Mouse (Mus musculus) midbrain, embryonic 10.5 days (tissue): Measurements from ENCODE around the gene Zfp111. TPM values are rescaled to one million over a fixed set of nuclear protein-coding genes. Genes with fewer than 3 reads are reported as not detected.

Experiments
- DNase-seq: peaks from one replicate; pipeline ENCODE4 v3.0.0-alpha.2; 2017; ENCODE audit warnings: low spot score
- H3K27ac ChIP-seq: fragments of 300-500 bp; sonication (generic); replicated peaks from 2 replicates; pipeline ENCODE4 v1.5.1; 2016; ENCODE audit warnings: mild to moderate bottlenecking
- H3K27me3 ChIP-seq: fragments of 300-500 bp; sonication (generic); 2 replicates; pipeline ENCODE4 v1.6.1; 2016; ENCODE audit warnings: low read depth, mild to moderate bottlenecking; ENCODE audit not compliant: poor library complexity, severe bottlenecking
- H3K36me3 ChIP-seq: fragments of 300-500 bp; sonication (generic); 2 replicates; pipeline ENCODE4 v1.6.1; 2016; ENCODE audit warnings: mild to moderate bottlenecking, moderate library complexity
- H3K4me1 ChIP-seq: fragments of 300-500 bp; sonication (generic); 2 replicates; pipeline ENCODE4 v1.6.1; 2016
- H3K4me3 ChIP-seq: fragments of 300-500 bp; sonication (generic); 2 replicates; pipeline ENCODE4 v1.5.1; 2016; ENCODE audit warnings: mild to moderate bottlenecking, moderate library complexity
- H3K9me3 ChIP-seq: fragments of 300-500 bp; sonication (generic); replicated peaks from 2 replicates; pipeline ENCODE4 v1.6.1; 2016; ENCODE audit warnings: mild to moderate bottlenecking
- WGBS: fragments of 180-500 bp; shearing (Covaris S2); methylation state at CpG from one replicate; pipeline ENCODE4 v1.1.7; 2016; 5-methylcytosine and 5-hydroxymethylcytosine counted together
- polyA plus RNA-seq: library from polyadenylated mRNA; unstranded; fragments of >200 nt; fragmentation: Nextera tagmentation; extraction: Ambion mirVana; gene quantifications from 2 replicates; pipeline ENCODE4 v1.2.1, GENCODE M21; 2016

Zfp111 gene
- 10.7 and 10.9 TPM in 2 replicates for polyA plus RNA-seq

DNA sequence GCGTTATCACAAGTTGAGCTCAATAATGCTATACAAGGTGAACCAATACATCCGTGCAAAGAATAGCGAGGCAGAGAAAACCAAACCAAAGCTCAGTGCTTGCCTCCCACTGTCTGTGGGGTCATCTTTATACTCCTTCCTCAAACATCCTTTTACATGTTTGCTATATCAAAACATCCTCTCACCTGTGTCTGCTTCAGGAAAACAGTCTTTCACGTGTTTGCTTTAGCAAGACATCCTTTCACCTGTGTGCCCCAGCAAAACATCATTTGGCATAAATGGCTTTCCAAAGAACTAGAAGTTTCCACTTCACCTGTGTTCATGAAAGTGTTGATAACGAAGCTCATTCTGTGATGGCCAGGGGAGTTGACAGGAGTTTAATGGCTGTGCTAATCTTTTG lies at the start of gene Zfp111:
TSS of gene Zfp111 (minus strand) at position 101 of the 400 bp plus-strand sequence.
- H3K27ac ChIP-seq: no peak within 1 kb of the TSS
- 83% methylated on average over 5 of the region's 5 CpGs for WGBS
- peaks cover 15% of the 10 kb centered on the region for H3K4me1 ChIP-seq
- no peak for DNase-seq
- H3K36me3 ChIP-seq: peaks cover under 1% of the 10 kb centered on the region
- no peaks in the 10 kb centered on the region; the same call in 1 of the 2 replicates for H3K9me3 ChIP-seq
- no peak within 1 kb of the TSS for H3K4me3 ChIP-seq
- H3K27me3 ChIP-seq: no peaks in the 10 kb centered on the region

DNA sequence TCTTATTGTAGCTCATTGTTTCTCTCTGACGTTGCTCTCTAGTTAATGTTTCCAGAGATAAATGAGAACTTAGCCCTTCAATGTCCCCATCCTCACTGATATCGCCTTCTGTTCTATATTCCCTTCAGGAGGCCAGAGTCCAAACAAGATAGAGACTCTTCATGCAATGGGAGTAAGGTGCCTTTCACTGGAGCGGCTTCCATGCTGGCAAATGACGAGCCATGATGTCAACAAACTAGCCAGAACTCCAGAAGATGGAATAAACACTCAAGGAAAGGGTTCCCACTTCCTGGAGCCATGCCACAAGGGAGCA lies 48.7 kb upstream of the Zfp111 start:
- Histone ChIP-seq H3K4me3 (no peak overlapping the region), H3K4me1 (peaks cover 6% of the 10 kb centered on the region), H3K27ac (no peak overlapping the region), H3K36me3 (peaks cover 24% of the 10 kb centered on the region), H3K27me3 (no peaks in the 10 kb centered on the region), H3K9me3 (no peaks in the 10 kb centered on the region)
- no peak for DNase-seq
- WGBS: 94% methylated on average over 4 of the region's 4 CpGs

- Histone ChIP-seq H3K27ac (no peak overlapping the region), H3K9me3 (no peaks in the 10 kb centered on the region), H3K4me3 (no peak overlapping the region), H3K27me3 (no peaks in the 10 kb centered on the region), H3K36me3 (peaks cover 24% of the 10 kb centered on the region), H3K4me1 (peaks cover 9% of the 10 kb centered on the region)
- no peak for DNase-seq
- WGBS: 92% methylated on average over 13 of the region's 13 CpGs
Measured at GRCm38 (mm10) chr7:24259306-24259999, 48.2 kb upstream of the Zfp111 start.

- H3K4me1 ChIP-seq: peaks cover 9% of the 10 kb centered on the region
- H3K27ac ChIP-seq: peak within 1 kb of the TSS; percentile 80
- peak within 1 kb of the TSS; percentile 63 for H3K4me3 ChIP-seq
- no peaks in the 10 kb centered on the region for H3K9me3 ChIP-seq
- peaks cover 3% of the 10 kb centered on the region; the same call in 1 of the 2 replicates for H3K36me3 ChIP-seq
- no peaks in the 10 kb centered on the region for H3K27me3 ChIP-seq
- 19% methylated on average over 21 of the region's 21 CpGs for WGBS
- peak; percentile 75 for DNase-seq
Measured at GRCm38 (mm10) chr7:24254633-24255474, 43.6 kb upstream of the Zfp111 start, which contains the start of gene Zfp108. TSS of gene Zfp108 (plus strand) at chr7:24254794.

DNA sequence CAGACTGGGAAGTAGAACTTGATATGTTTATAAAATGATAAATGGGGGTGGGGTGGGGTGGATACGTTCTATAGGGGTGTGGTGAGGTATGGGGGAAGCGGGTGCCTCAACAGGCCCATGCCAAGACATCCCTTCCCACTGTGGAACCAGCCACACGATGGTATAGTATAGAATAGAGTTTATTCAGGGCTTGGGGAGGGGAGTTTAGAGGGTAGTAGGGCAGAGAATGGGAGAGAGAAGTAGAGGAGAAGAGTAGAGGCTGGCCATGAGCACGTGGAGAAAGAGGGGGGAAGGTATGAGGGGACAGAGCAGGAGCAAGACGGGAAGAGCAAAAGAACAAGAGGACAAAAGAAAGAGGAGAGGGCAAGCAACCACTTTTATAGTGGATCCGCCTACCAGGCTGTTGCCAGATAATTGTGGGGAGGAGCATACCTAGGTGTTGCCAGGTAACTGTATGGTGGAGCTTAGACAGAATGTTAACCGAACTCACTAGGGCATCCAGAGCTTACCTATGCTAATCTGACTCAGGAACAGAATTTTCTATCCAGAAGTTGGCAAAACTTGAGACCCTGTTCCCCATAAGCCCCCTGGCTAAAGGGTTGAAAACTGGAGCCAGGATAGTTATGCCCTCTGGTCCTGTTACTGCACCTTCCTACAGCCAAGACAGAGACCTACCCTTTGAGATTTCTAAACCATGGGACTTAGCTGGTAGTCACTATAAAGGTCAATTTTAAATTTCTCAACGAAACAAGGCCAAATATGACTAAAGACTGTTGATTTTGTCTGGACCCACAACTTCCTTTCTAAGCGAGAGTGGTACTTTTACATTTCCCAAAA lies 42.8 kb upstream of the Zfp111 start:
- Histone ChIP-seq H3K36me3 (no peaks in the 10 kb centered on the region), H3K9me3 (no peaks in the 10 kb centered on the region), H3K4me1 (peaks cover 9% of the 10 kb centered on the region), H3K4me3 (peak overlapping the region; percentile 63), H3K27me3 (no peaks in the 10 kb centered on the region), H3K27ac (peak overlapping the region; percentile 80)
- no peak for DNase-seq
- 59% methylated on average over 9 of the region's 9 CpGs for WGBS

DNA sequence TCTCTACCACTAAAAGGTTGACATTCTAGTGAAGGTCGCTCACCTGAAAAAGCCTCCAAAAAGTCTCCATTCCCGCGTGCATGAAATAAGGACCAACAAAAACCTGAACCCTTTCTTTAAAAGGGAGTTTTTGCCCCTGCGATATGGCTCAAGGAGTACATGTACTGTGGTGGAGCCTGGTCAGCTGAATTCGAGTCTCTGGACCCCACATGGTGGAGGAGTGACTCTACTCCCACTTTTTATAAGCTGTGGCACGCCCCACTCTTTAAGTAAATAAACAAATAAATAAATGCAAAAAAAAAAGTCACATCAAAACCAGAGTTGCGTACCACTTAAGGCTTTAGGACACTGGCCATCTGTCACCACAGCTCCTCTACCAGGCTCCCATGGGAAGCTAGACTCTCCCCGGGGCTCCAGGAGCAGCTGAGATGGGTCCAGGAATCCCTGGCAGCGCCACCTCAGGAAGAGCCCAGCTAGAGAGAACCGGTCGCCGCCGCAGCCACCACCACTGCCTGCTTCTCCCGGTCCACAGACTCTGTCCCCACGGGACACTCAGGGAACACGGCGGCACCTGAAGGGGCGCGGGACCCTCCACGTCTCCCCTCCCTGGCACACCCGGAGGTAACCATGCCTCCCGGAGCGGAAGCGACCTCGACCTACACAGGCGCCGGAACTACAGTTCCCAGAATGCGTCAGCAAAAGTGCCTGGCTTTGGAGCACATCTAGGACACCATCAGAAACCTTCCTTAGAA lies 26.0 kb upstream of the Zfp111 start, which contains the start of gene Zfp109:
TSS of gene Zfp109 (minus strand) at position 521 of the 752 bp plus-strand sequence.
- H3K27me3 ChIP-seq: no peaks in the 10 kb centered on the region
- peak; percentile 69 for DNase-seq
- H3K4me1 ChIP-seq: peaks cover 13% of the 10 kb centered on the region
- peak within 1 kb of the TSS; percentile 85 for H3K27ac ChIP-seq
- WGBS: 5% methylated on average over 28 of the region's 28 CpGs
- H3K4me3 ChIP-seq: peak within 1 kb of the TSS; percentile 79
- H3K9me3 ChIP-seq: no peaks in the 10 kb centered on the region
- peaks cover 22% of the 10 kb centered on the region for H3K36me3 ChIP-seq

GRCm38 (mm10) chr7:24210296-24210695 lies 947 bp downstream of the Zfp111 start:
- no peak for DNase-seq
- 82% methylated on average over 2 of the region's 2 CpGs for WGBS
- H3K9me3 ChIP-seq: no peaks in the 10 kb centered on the region; the same call in 1 of the 2 replicates
- H3K4me1 ChIP-seq: peaks cover 15% of the 10 kb centered on the region
- H3K4me3 ChIP-seq: no peak overlapping the region
- no peak overlapping the region for H3K27ac ChIP-seq
- no peaks in the 10 kb centered on the region for H3K27me3 ChIP-seq
- H3K36me3 ChIP-seq: peaks cover 11% of the 10 kb centered on the region

GRCm38 (mm10) chr7:24208282-24208886 lies 2.9 kb downstream of the Zfp111 start:
- Histone ChIP-seq H3K4me1 (peaks cover 15% of the 10 kb centered on the region), H3K36me3 (peaks cover 30% of the 10 kb centered on the region), H3K27ac (peak overlapping the region; percentile 93; the same call in 1 of the 2 replicates), H3K9me3 (no peaks in the 10 kb centered on the region; the same call in 1 of the 2 replicates), H3K4me3 (peak overlapping the region; percentile 78), H3K27me3 (no peaks in the 10 kb centered on the region)
- 65% methylated on average over 7 of the region's 7 CpGs for WGBS
- no peak for DNase-seq

DNA sequence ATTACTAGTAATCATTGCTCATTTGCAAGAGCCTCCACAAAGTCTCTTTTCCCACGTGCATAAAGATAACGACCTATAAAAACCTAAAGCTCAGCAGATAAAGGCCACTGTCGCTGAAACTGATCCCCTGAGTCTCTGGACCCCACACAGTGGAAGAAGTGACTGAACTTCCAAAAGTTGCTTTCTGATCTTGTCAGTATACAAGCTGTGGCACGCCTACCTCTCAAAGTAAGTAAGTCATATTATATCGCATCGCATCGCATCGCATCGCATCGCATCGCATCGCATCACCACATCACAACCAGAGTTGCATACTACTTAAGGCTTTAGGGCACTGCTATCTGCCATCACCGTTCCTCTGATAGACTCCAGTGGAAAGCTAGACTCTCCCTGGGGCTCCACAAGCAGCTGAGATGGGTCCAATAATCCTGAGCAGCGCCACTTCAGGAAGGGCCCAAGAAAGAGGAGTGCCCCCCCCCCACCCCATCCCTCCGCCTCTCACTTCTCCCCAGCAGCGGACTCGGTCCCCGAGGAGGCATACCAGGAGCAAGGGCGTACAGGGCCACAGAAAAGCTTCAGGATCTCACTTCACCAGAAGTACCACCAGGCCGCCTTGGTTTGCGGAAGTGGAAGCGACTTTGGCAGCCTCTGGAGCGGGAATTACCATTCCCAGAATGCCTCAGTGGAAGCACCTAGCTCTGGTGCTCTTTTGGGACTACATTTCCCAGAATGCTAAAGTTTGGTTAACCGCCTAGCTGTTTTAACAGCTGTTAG lies 3.6 kb downstream of the Zfp111 start:
- DNase-seq: peak; percentile 69
- Histone ChIP-seq H3K27ac (peak overlapping the region; percentile 93), H3K36me3 (peaks cover 37% of the 10 kb centered on the region), H3K4me3 (peak overlapping the region; percentile 78), H3K9me3 (no peaks in the 10 kb centered on the region; the same call in 1 of the 2 replicates), H3K27me3 (no peaks in the 10 kb centered on the region), H3K4me1 (peaks cover 15% of the 10 kb centered on the region)
- 18% methylated on average over 24 of the region's 24 CpGs for WGBS

DNA sequence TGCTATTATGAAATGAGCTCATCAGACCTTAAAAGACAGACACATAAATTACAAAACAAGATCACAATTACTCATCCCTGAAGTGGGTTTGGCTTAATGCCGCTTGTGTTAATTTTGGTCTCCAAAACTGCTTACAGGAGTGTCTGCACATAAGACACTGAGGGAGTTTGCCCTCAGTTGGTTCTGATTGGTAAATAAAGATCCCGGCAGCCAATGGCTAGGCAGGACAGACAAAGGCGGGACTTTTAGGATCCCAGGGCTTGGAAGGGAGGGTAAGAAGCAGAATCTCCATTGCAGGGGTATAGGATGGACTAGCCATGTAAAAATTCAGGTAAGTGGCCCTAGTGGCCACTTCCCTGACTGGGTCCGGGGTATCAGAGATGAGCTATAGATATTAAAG lies 14.3 kb downstream of the Zfp111 start:
- 92% methylated on average over 4 of the region's 4 CpGs for WGBS
- Histone ChIP-seq H3K4me1 (no peaks in the 10 kb centered on the region), H3K36me3 (peaks cover 92% of the 10 kb centered on the region)

GRCm38 (mm10) chr7:24193157-24193556 lies 18.1 kb downstream of the Zfp111 start:
- 92% methylated on average over 3 of the region's 3 CpGs for WGBS
- H3K4me3 ChIP-seq: no peak overlapping the region
- H3K9me3 ChIP-seq: peaks cover 25% of the 10 kb centered on the region
- peaks cover 54% of the 10 kb centered on the region for H3K36me3 ChIP-seq
- H3K4me1 ChIP-seq: no peaks in the 10 kb centered on the region
- H3K27ac ChIP-seq: no peak overlapping the region
- DNase-seq: no peak
- no peaks in the 10 kb centered on the region for H3K27me3 ChIP-seq

More for the DNA sequence above, 14.3 kb downstream of the Zfp111 start:
- Histone ChIP-seq H3K9me3 (peaks cover 48% of the 10 kb centered on the region), H3K27me3 (no peaks in the 10 kb centered on the region), H3K27ac (no peak overlapping the region), H3K4me3 (no peak overlapping the region)
- DNase-seq: no peak
